Mouse (Mus musculus) megakaryocyte, embryonic 14.5 days (primary cell): ENCODE data around the gene Trp73. TPM values are rescaled to one million over a fixed set of nuclear protein-coding genes. Genes with fewer than 3 reads are reported as not detected.

ENCODE experiments used
- H3K27me3 ChIP-seq: replicated peaks from 2 replicates; pipeline ENCODE3; 2012; ENCODE audit warnings: inconsistent platforms
- H3K36me3 ChIP-seq: replicated peaks from 2 replicates; pipeline ENCODE3; 2012; ENCODE audit warnings: low read length, inconsistent platforms, mixed read lengths
- H3K4me1 ChIP-seq: 2 replicates; pipeline ENCODE4 v1.6.1; 2012; ENCODE audit warnings: inconsistent platforms
- H3K4me3 ChIP-seq: replicated peaks from 2 replicates; pipeline ENCODE3; 2012; ENCODE audit warnings: moderate library complexity, mild to moderate bottlenecking, inconsistent platforms
- H3K9me3 ChIP-seq: 2 replicates; pipeline ENCODE4 v1.6.1; 2012; ENCODE audit warnings: inconsistent platforms
- FLI1 ChIP-seq: IDR thresholded peaks from 2 replicates; pipeline ENCODE4 v1.6.1; 2012; ENCODE audit warnings: low read length, inconsistent platforms, mixed read lengths
- GATA1 ChIP-seq: IDR thresholded peaks from 3 replicates; pipeline ENCODE4 v1.6.1; 2012; ENCODE audit warnings: mixed read lengths, low read length, inconsistent platforms, borderline replicate concordance
- polyA plus RNA-seq: library from polyadenylated mRNA; stranded (reverse); fragments of >175 nt; gene quantifications from 2 replicates; pipeline ENCODE4 v1.2.3, GENCODE M21; 2012; ENCODE audit warnings: low replicate concordance; ENCODE audit not compliant: insufficient read depth

The Trp73 gene
- polyA plus RNA-seq, 1 experiment: not detected

DNA sequence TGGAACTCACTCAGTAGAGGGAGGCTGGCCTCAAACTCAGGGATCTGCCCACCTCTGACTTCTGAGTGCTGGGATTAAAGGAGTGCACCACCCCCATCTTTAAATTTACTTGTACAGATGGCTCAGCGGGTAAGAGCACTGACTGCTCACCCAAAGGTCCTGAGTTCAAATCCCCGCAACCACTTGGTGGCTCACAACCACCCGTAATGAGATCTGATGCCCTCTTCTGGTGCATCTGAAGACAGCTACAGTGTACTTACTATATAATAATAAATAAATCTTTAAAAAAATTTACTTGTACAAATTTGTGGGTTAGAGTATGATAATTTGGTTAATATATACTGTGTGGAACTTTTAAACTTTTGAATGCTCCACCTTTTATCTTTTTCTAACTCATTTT, 4.7 kb upstream of the Trp73 start:
- H3K36me3 ChIP-seq: peaks cover 39% of the 10 kb centered on the region
- no peak for TF ChIP-seq FLI1
- no peak for TF ChIP-seq GATA1
- H3K27me3 ChIP-seq: peaks cover 23% of the 10 kb centered on the region
- H3K9me3 ChIP-seq: no peaks in the 10 kb centered on the region
- H3K4me3 ChIP-seq: no peak overlapping the region
- peaks cover 42% of the 10 kb centered on the region for H3K4me1 ChIP-seq

DNA sequence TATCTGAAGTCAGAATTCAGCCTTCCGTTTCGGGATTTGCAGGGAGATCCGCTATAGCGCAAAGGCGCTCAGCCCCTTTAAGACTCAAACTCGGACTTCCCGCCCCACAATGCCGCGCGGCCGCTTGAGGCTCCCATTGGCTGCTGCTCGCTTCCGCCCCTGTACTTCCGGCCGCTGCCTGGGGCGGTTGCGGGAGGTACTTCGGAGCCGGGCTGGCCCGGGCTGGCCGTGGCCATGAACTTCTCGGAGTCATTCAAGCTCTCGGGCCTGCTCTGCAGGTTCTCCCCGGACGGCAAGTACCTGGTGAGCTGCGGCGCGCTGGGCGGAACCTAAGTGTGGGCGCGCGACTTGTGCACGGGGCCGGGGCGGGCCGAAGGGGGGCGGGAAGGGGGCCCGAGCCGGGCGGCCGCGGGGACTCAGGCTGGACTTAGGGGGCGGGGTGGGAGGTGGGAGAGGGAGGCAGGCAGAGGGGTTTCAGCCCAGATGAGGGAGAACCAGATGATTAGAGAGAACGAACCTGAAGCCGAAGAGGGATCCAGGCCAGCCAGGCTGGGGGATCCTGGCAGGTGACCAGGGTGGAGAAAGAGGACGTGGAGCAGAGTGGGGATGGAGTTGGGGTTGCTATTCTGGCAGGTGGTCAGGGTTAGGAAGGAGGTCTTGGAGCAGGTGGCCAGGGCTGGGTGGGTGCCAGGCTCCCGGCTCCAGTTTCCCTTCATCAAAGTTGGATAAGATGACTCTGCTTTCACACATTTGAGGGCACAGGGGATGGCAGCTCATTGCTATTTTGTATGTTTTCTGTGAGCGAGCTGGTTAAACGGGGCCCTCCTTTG, 2.4 kb upstream of the Trp73 start, which contains the start of gene Wrap73:
Wrap73 (plus strand) TSS at position 162 of the 830 bp plus-strand sequence.
- no peaks in the 10 kb centered on the region for H3K9me3 ChIP-seq
- H3K36me3 ChIP-seq: peaks cover 22% of the 10 kb centered on the region
- H3K4me1 ChIP-seq: peaks cover 47% of the 10 kb centered on the region
- peak within 1 kb of the TSS; percentile 96 for H3K4me3 ChIP-seq
- TF ChIP-seq FLI1: peak; percentile 57; the same call in 1 of the 2 replicates
- TF ChIP-seq GATA1: no peak
- H3K27me3 ChIP-seq: peaks cover 45% of the 10 kb centered on the region

GRCm38 (mm10) chr4:154141009-154141867, 1.2 kb upstream of the Trp73 start:
- TF ChIP-seq FLI1 (no peak), GATA1 (no peak)
- H3K4me3 ChIP-seq: peak overlapping the region; percentile 96
- no peaks in the 10 kb centered on the region for H3K9me3 ChIP-seq
- H3K36me3 ChIP-seq: peaks cover 10% of the 10 kb centered on the region
- H3K4me1 ChIP-seq: peaks cover 47% of the 10 kb centered on the region
- H3K27me3 ChIP-seq: peaks cover 55% of the 10 kb centered on the region

GRCm38 (mm10) chr4:154140213-154141008, 403 bp upstream of the Trp73 start:
- TF ChIP-seq FLI1 (no peak), GATA1 (no peak)
- H3K9me3 ChIP-seq: no peaks in the 10 kb centered on the region
- H3K36me3 ChIP-seq: peaks cover 4% of the 10 kb centered on the region
- peaks cover 63% of the 10 kb centered on the region for H3K27me3 ChIP-seq
- peak overlapping the region; percentile 96 for H3K4me3 ChIP-seq
- H3K4me1 ChIP-seq: peaks cover 47% of the 10 kb centered on the region

GRCm38 (mm10) chr4:154139671-154140181, 282 bp downstream of the Trp73 start:
- H3K4me3 ChIP-seq: peak overlapping the region; percentile 96
- H3K36me3 ChIP-seq: no peaks in the 10 kb centered on the region
- H3K4me1 ChIP-seq: peaks cover 44% of the 10 kb centered on the region
- TF ChIP-seq FLI1 (no peak), GATA1 (no peak)
- peaks cover 70% of the 10 kb centered on the region for H3K27me3 ChIP-seq
- no peaks in the 10 kb centered on the region for H3K9me3 ChIP-seq

GRCm38 (mm10) chr4:154137139-154137538, 2.9 kb downstream of the Trp73 start:
- H3K9me3 ChIP-seq: no peaks in the 10 kb centered on the region
- H3K4me1 ChIP-seq: peaks cover 28% of the 10 kb centered on the region
- H3K4me3 ChIP-seq: no peak overlapping the region
- TF ChIP-seq GATA1 (no peak), FLI1 (no peak)
- H3K27me3 ChIP-seq: peaks cover 90% of the 10 kb centered on the region
- no peaks in the 10 kb centered on the region for H3K36me3 ChIP-seq

- Histone ChIP-seq H3K27me3 (peaks cover 77% of the 10 kb centered on the region), H3K4me1 (peaks cover 8% of the 10 kb centered on the region), H3K36me3 (no peaks in the 10 kb centered on the region), H3K4me3 (peak overlapping the region; percentile 59), H3K9me3 (no peaks in the 10 kb centered on the region)
- no peak for TF ChIP-seq FLI1
- TF ChIP-seq GATA1: no peak
Observed at GRCm38 (mm10) chr4:154134803-154135202, 5.2 kb downstream of the Trp73 start.

DNA sequence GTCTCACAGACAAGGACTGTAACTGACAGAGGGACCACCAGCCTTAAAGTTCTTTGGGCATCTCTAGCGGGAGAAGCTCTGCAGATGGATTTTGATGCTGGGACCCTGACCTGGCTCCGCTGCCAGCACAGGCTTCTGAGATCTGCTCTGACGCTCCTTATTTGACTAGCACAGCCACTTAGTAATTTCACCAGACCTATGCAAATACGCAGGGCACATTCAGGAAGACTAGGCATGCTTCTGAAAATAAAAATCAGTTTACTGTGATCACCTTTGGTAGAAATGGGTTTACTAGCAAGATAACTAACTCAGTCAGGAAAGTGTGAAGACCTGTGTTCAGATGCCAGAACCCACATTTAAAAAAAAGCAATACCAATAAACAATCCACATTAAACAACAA, 8.1 kb downstream of the Trp73 start:
- H3K9me3 ChIP-seq: no peaks in the 10 kb centered on the region
- peaks cover 5% of the 10 kb centered on the region; the same call in 1 of the 2 replicates for H3K4me1 ChIP-seq
- H3K27me3 ChIP-seq: peaks cover 64% of the 10 kb centered on the region
- H3K4me3 ChIP-seq: no peak overlapping the region
- H3K36me3 ChIP-seq: no peaks in the 10 kb centered on the region
- TF ChIP-seq GATA1 (no peak), FLI1 (no peak)

DNA sequence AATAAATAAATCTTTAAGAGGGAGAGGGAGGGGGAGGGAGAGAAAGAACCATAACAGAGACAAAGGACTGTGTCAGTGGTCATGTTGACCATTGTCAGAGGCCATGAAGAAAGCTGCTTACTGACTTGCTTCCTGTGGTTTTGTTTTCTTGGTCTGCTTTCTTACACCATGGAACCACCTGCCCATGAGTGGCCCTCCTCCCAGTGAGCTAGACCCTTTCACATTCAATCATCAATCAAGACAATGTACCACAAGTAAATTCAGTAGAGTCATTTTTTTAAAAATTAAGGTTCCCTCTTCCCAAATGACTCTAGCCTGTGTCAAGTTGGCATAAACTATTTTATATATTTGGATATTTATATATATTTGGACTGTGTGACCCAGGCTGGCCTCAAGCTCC, 10.1 kb downstream of the Trp73 start:
- TF ChIP-seq GATA1: no peak
- TF ChIP-seq FLI1: no peak

More for the DNA sequence above, 10.1 kb downstream of the Trp73 start:
- Histone ChIP-seq H3K4me1 (peaks cover 5% of the 10 kb centered on the region; the same call in 1 of the 2 replicates), H3K36me3 (no peaks in the 10 kb centered on the region), H3K27me3 (peaks cover 62% of the 10 kb centered on the region), H3K9me3 (no peaks in the 10 kb centered on the region), H3K4me3 (no peak overlapping the region)
